Mouse (Mus musculus) stomach, postnatal 0 days (tissue): Measurements from ENCODE around the gene Plekhh2. TPM values are rescaled to one million over a fixed set of nuclear protein-coding genes. Genes with fewer than 3 reads are reported as not detected.

Experiments used
- ATAC-seq: fragments of 200-750 bp; cut with Nextera tagmentation; 2 replicates; pipeline ENCODE4 v1.8.0; 2017; ENCODE audit not compliant: low FRiP score, low TSS enrichment
- DNase-seq: peaks from one replicate; pipeline ENCODE4 v3.0.0-alpha.2; 2016; ENCODE audit warnings: low spot score
- H3K27ac ChIP-seq: fragments of 300-500 bp; sonication (generic); replicated peaks from 2 replicates; pipeline ENCODE4 v1.5.1; 2014; ENCODE audit warnings: mild to moderate bottlenecking, control low read depth
- H3K27me3 ChIP-seq: fragments of 300-500 bp; sonication (generic); 2 replicates; pipeline ENCODE4 v1.6.1; 2014; ENCODE audit warnings: low read length; ENCODE audit not compliant: control insufficient read depth, insufficient read depth
- H3K36me3 ChIP-seq: fragments of 300-500 bp; sonication (generic); 2 replicates; pipeline ENCODE4 v1.6.1; 2014; ENCODE audit warnings: low read length, mixed read lengths; ENCODE audit not compliant: control insufficient read depth, insufficient read depth
- H3K4me1 ChIP-seq: fragments of 300-500 bp; sonication (generic); replicated peaks from 2 replicates; pipeline ENCODE4 v1.6.1; 2014; ENCODE audit warnings: antibody characterized with exemption; ENCODE audit not compliant: control insufficient read depth, insufficient read depth
- H3K4me2 ChIP-seq: fragments of 300-500 bp; sonication (generic); replicated peaks from 2 replicates; pipeline ENCODE4 v1.6.1; 2014; ENCODE audit warnings: low read depth, mild to moderate bottlenecking, control low read depth, moderate library complexity
- H3K4me3 ChIP-seq: fragments of 300-500 bp; sonication (generic); 2 replicates; pipeline ENCODE4 v1.5.1; 2014; ENCODE audit warnings: low read depth, low read length, control low read depth
- H3K9ac ChIP-seq: fragments of 300-500 bp; sonication (generic); 2 replicates; pipeline ENCODE4 v1.6.1; 2014; ENCODE audit warnings: mild to moderate bottlenecking, low read length, control low read depth, mixed read lengths
- H3K9me3 ChIP-seq: fragments of 300-500 bp; sonication (generic); 2 replicates; pipeline ENCODE4 v1.6.1; 2016; ENCODE audit warnings: low read length; ENCODE audit not compliant: control insufficient read depth
- CTCF ChIP-seq: IDR thresholded peaks from 2 replicates; pipeline ENCODE4 v1.5.1; 2016; ENCODE audit warnings: antibody characterized with exemption, low read depth, mild to moderate bottlenecking, moderate library complexity
- EP300 ChIP-seq: optimal IDR thresholded peaks from 2 replicates; pipeline ENCODE3; 2016; ENCODE audit warnings: antibody characterized with exemption
- WGBS: fragments of 180-500 bp; shearing (Covaris S2); extraction: QIAGEN DNeasy Blood & Tissue Kit; methylation state at CpG from one replicate; pipeline ENCODE4 v1.1.7; 2014; 5-methylcytosine and 5-hydroxymethylcytosine counted together
- polyA plus RNA-seq: library from polyadenylated mRNA; unstranded; fragments of >200 nt; fragmentation: Nextera tagmentation; extraction: Ambion mirVana; gene quantifications from 2 replicates; pipeline ENCODE4 v1.2.1, GENCODE M21; 2015

The Plekhh2 gene
- polyA plus RNA-seq, 1 experiment from 2014 or later = 2.4 TPM

GRCm38 (mm10) chr17:84600051-84600983, 88.6 kb downstream of the Plekhh2 start:
- no peak overlapping the region for H3K27ac ChIP-seq
- DNase-seq (peak; percentile 7), ATAC-seq (no peak)
- H3K4me1 ChIP-seq = no peaks in the 10 kb centered on the region
- H3K36me3 ChIP-seq = no peaks in the 10 kb centered on the region; the same call in 1 of the 2 replicates
- H3K4me3 ChIP-seq = no peak overlapping the region
- no peak for TF ChIP-seq CTCF
- TF ChIP-seq EP300 = no peak
- H3K4me2 ChIP-seq = no peak overlapping the region
- H3K9ac ChIP-seq = no peak overlapping the region
- no peaks in the 10 kb centered on the region for H3K27me3 ChIP-seq
- no peaks in the 10 kb centered on the region for H3K9me3 ChIP-seq
- WGBS = 64% methylated on average over 9 of the region's 9 CpGs

- Histone ChIP-seq H3K4me2 (no peak overlapping the region), H3K4me1 (no peaks in the 10 kb centered on the region), H3K9me3 (no peaks in the 10 kb centered on the region), H3K36me3 (no peaks in the 10 kb centered on the region; the same call in 1 of the 2 replicates), H3K27me3 (no peaks in the 10 kb centered on the region), H3K4me3 (no peak overlapping the region), H3K27ac (no peak overlapping the region), H3K9ac (no peak overlapping the region)
- peak; percentile 1 for DNase-seq
- no peak for ATAC-seq
- TF ChIP-seq CTCF (no peak), EP300 (no peak)
- WGBS = 93% methylated on average over 5 of the region's 5 CpGs
Measured at GRCm38 (mm10) chr17:84601805-84602204, 90.1 kb downstream of the Plekhh2 start.

- no peak overlapping the region for H3K4me2 ChIP-seq
- no peak overlapping the region for H3K27ac ChIP-seq
- peak; percentile 56; the same call in 1 of the 2 replicates for ATAC-seq
- H3K4me1 ChIP-seq = no peaks in the 10 kb centered on the region
- DNase-seq = peak; percentile 13
- TF ChIP-seq EP300 (no peak), CTCF (no peak)
- no peak overlapping the region for H3K4me3 ChIP-seq
- no peaks in the 10 kb centered on the region; the same call in 1 of the 2 replicates for H3K36me3 ChIP-seq
- H3K27me3 ChIP-seq = no peaks in the 10 kb centered on the region
- 22% methylated on average over 9 of the region's 9 CpGs for WGBS
- H3K9ac ChIP-seq = no peak overlapping the region
- H3K9me3 ChIP-seq = no peaks in the 10 kb centered on the region
Measured at GRCm38 (mm10) chr17:84603202-84603627, 91.5 kb downstream of the Plekhh2 start.

- TF ChIP-seq CTCF (no peak), EP300 (no peak)
- H3K9ac ChIP-seq = no peak overlapping the region
- WGBS = 84% methylated on average over 10 of the region's 10 CpGs
Measured at GRCm38 (mm10) chr17:84603709-84604420, 92.2 kb downstream of the Plekhh2 start.

GRCm38 (mm10) chr17:84606976-84607375, 95.3 kb downstream of the Plekhh2 start:
- ATAC-seq (no peak), DNase-seq (no peak)
- H3K4me1 ChIP-seq = no peaks in the 10 kb centered on the region
- H3K27ac ChIP-seq = no peak overlapping the region
- H3K4me3 ChIP-seq = no peak overlapping the region
- no peaks in the 10 kb centered on the region; the same call in 1 of the 2 replicates for H3K36me3 ChIP-seq
- H3K27me3 ChIP-seq = no peaks in the 10 kb centered on the region
- no peaks in the 10 kb centered on the region for H3K9me3 ChIP-seq
- no peak overlapping the region for H3K9ac ChIP-seq
- WGBS = 59% methylated on average over 13 of the region's 13 CpGs
- H3K4me2 ChIP-seq = no peak overlapping the region
- no peak for TF ChIP-seq EP300
- no peak for TF ChIP-seq CTCF

More at GRCm38 (mm10) chr17:84603709-84604420, 92.2 kb downstream of the Plekhh2 start:
- Histone ChIP-seq H3K9me3 (no peaks in the 10 kb centered on the region), H3K27me3 (no peaks in the 10 kb centered on the region), H3K27ac (no peak overlapping the region), H3K4me3 (no peak overlapping the region), H3K36me3 (no peaks in the 10 kb centered on the region; the same call in 1 of the 2 replicates), H3K4me2 (no peak overlapping the region), H3K4me1 (no peaks in the 10 kb centered on the region)
- DNase-seq (peak; percentile 9), ATAC-seq (no peak)
